Mouse (Mus musculus) central nervous system, embryonic 18 days (tissue): ENCODE results near the gene Il6. TPM values are rescaled to one million over a fixed set of nuclear protein-coding genes. Genes with fewer than 3 reads are reported as not detected.

Source experiments
- polyA plus RNA-seq: library from polyadenylated mRNA; depleted of rRNA; stranded (reverse); fragments of >200 nt; gene quantifications from 2 replicates; pipeline ENCODE4 v1.2.3, GENCODE M21; 2012; rRNA removed

The Il6 gene
- 0.09 and 0.61 TPM in 2 replicates for polyA plus RNA-seq

DNA sequence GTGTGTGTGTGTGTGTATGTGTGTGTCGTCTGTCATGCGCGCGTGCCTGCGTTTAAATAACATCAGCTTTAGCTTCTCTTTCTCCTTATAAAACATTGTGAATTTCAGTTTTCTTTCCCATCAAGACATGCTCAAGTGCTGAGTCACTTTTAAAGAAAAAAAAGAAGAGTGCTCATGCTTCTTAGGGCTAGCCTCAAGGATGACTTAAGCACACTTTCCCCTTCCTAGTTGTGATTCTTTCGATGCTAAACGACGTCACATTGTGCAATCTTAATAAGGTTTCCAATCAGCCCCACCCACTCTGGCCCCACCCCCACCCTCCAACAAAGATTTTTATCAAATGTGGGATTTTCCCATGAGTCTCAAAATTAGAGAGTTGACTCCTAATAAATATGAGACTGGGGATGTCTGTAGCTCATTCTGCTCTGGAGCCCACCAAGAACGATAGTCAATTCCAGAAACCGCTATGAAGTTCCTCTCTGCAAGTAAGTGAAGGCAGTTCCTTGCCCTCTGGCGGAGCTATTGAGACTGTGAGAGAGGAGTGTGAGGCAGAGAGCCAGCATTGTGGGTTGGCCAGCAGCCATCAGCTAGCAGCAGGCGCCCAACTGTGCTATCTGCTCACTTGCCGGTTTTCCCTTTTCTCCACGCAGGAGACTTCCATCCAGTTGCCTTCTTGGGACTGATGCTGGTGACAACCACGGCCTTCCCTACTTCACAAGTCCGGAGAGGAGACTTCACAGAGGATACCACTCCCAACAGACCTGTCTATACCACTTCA lies at the start of gene Il6:
TSS of gene Il6 (plus strand) at position 389 of the 778 bp plus-strand sequence.

Other genes starting within 250 kb of the Il6 start
- 24.6 and 28.8 TPM in 2 replicates for gene Tyms, start 60.5 kb downstream of the Il6 start, polyA plus RNA-seq
- 12.5 and 12.9 TPM in 2 replicates for gene Garem2, start 92.0 kb downstream of the Il6 start, polyA plus RNA-seq
- 1.8 and 2.1 TPM in 2 replicates for gene 3110082J24Rik, start 93.0 kb downstream of the Il6 start, polyA plus RNA-seq
- gene Hadha, start 142.0 kb downstream of the Il6 start, polyA plus RNA-seq, result 60.2 and 70.9 TPM in 2 replicates
- gene Hadhb, start 142.1 kb downstream of the Il6 start, polyA plus RNA-seq, result 42.0 and 47.0 TPM in 2 replicates
- not detected in 2 replicates for gene Adgrf3, start 192.6 kb downstream of the Il6 start, polyA plus RNA-seq
- 48.1 and 49.8 TPM in 2 replicates for gene Selenoi, start 219.5 kb downstream of the Il6 start, polyA plus RNA-seq